Mouse (Mus musculus): Measurements from ENCODE around the gene Gm17949. TPM values are rescaled to one million over a fixed set of nuclear protein-coding genes. Genes with fewer than 3 reads are reported as not detected.
"Not testable (repeated sequence)": the region's sequence is repeated elsewhere in the genome, so short reads cannot be mapped to it uniquely, and the experiment has no call there.

Gm17949 gene
- polyA plus RNA-seq, 1 experiment from 2014 or later: 0.75 TPM

DNA sequence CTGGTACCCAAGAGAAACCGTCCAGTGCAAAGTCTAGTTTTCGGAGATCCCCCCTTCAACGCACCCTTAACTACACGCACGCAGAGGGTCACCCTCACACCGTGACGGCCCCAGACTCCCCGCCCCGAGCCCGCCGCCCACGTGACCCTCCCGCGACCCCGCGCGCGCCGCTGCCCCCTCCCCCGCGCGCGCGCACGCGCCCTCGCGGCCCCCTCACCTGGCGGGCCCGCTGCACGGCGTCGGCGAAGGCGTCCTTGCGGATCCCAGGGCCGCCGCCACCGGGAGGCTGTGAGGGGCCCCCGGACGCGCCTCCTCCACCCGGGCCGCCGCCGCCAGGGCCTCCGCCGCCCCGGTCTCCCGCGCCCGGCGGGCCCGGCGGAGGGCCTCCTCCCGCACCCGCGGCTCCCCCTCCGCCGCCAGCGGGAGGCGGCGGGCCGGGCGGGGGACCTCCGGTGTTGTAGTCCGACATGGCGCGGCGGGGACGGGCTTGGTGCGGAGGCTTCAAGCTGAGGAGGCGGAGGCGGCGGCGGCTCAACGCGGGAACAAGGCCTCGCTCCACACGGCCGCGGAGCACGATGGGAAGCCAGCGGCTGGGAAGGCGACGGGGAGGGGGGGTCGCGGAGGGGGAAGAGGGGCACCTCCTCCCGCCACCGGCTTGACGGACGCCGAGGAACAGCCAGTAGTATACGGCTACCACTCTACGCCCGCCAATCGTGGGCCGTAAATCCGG, 19.8 kb downstream of the Gm17949 start, which contains the start of gene Khsrp:
Khsrp (minus strand) TSS at position 592 of the 730 bp plus-strand sequence.
- WGBS: under 1% methylated on average over 76 of the region's 99 CpGs
- Histone ChIP-seq H3K4me1 (replicated peaks) (peaks cover 25% of the 10 kb centered on the region), H3K36me3 (peaks cover 28% of the 10 kb centered on the region), H3K4me3 (replicated peaks) (peak within 1 kb of the TSS; percentile 93), H3K27ac (peak within 1 kb of the TSS; percentile 94), H3K4me2 (replicated peaks) (peak within 1 kb of the TSS; percentile 94), H3K9me3 (no peaks in the 10 kb centered on the region), H3K27me3 (peaks cover 4% of the 10 kb centered on the region; the same call in 1 of the 2 replicates), H3K9ac (replicated peaks) (peak within 1 kb of the TSS; percentile 99)
- ATAC-seq: no peak

DNA sequence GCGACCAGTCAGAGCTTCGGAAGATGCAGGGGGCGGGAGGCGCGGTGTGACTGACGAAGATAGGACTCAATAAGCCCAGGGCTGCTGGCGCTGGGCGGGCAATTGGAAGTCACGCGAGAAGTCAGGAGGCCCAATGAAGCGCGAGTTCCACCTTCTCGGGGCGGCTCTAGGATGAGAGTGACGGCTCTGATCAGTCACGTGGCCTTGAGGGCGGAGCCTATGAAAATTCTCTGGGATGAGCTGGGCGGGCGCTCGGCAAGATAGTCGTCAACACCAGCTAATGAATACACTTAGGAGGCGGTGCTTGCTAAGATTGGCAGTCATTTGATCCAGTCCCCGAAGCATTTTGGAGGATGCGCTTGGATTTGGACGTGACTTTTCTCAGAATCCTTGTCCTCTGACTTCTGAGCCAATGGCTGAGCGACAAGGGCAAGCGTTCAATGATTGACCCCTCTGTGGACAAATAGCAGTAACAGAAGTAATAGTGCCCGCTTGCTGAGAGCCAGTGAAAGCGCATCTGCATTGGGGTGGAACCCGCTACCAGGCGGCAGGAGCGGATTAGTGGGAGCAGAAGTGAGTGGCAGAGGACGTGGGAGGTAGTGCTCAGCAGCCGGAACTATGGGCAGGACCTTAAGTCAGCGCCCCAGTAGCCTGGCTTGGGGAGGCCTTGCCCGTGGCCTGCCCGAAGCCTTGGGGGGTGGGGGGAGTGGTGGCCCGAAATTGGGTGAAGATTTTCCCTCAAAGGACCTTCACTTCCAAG, 20.6 kb downstream of the Gm17949 start:
- Histone ChIP-seq H3K4me1 (replicated peaks) (peaks cover 25% of the 10 kb centered on the region), H3K27ac (peak overlapping the region; percentile 85), H3K9me3 (no peaks in the 10 kb centered on the region), H3K27me3 (peaks cover 4% of the 10 kb centered on the region; the same call in 1 of the 2 replicates), H3K9ac (replicated peaks) (peak overlapping the region; percentile 54), H3K4me2 (replicated peaks) (peak overlapping the region; percentile 53), H3K36me3 (peaks cover 20% of the 10 kb centered on the region), H3K4me3 (replicated peaks) (peak overlapping the region; percentile 38)
- ATAC-seq: peak; percentile 99
- WGBS: under 1% methylated on average over 38 of the region's 38 CpGs

- H3K27me3 ChIP-seq: peaks cover 6% of the 10 kb centered on the region; the same call in 1 of the 2 replicates
- whole genome bisulfite sequencing: 87% methylated on average over 4 of the region's 4 CpGs
- peak overlapping the region; percentile 53 for H3K4me2 ChIP-seq (replicated peaks)
- no peak overlapping the region for H3K27ac ChIP-seq
- no peak overlapping the region for H3K4me3 ChIP-seq (replicated peaks)
- ATAC-seq: no peak
- H3K9ac ChIP-seq (replicated peaks): no peak overlapping the region
- peaks cover 10% of the 10 kb centered on the region for H3K36me3 ChIP-seq
- peaks cover 22% of the 10 kb centered on the region for H3K4me1 ChIP-seq (replicated peaks)
- no peaks in the 10 kb centered on the region for H3K9me3 ChIP-seq
These were observed 21.6 kb downstream of the Gm17949 start for GRCm38 (mm10) chr17:57032854-57033253.

- Histone ChIP-seq H3K4me2 (replicated peaks) (no peak overlapping the region), H3K9ac (replicated peaks) (no peak overlapping the region), H3K4me3 (replicated peaks) (no peak overlapping the region), H3K9me3 (no peaks in the 10 kb centered on the region), H3K27ac (no peak overlapping the region), H3K4me1 (replicated peaks) (no peaks in the 10 kb centered on the region), H3K27me3 (peaks cover 18% of the 10 kb centered on the region), H3K36me3 (no peaks in the 10 kb centered on the region)
- 43% methylated on average over 8 of the region's 8 CpGs for WGBS
- ATAC-seq: no peak
These were observed 27.7 kb downstream of the Gm17949 start for GRCm38 (mm10) chr17:57038978-57039377.

GRCm38 (mm10) chr17:57041554-57041953, 30.3 kb downstream of the Gm17949 start, which contains the start of gene Slc25a41:
Gene Slc25a41 (minus strand): TSS chr17:57041654.
- H3K36me3 ChIP-seq: peaks cover 20% of the 10 kb centered on the region
- H3K27me3 ChIP-seq: peaks cover 15% of the 10 kb centered on the region
- ATAC-seq: no peak
- WGBS: 76% methylated on average over 8 of the region's 8 CpGs
- no peak within 1 kb of the TSS for H3K4me2 ChIP-seq (replicated peaks)
- H3K27ac ChIP-seq: no peak within 1 kb of the TSS
- H3K4me1 ChIP-seq (replicated peaks): no peaks in the 10 kb centered on the region
- H3K9ac ChIP-seq (replicated peaks): no peak within 1 kb of the TSS
- no peak within 1 kb of the TSS for H3K4me3 ChIP-seq (replicated peaks)
- no peaks in the 10 kb centered on the region for H3K9me3 ChIP-seq

DNA sequence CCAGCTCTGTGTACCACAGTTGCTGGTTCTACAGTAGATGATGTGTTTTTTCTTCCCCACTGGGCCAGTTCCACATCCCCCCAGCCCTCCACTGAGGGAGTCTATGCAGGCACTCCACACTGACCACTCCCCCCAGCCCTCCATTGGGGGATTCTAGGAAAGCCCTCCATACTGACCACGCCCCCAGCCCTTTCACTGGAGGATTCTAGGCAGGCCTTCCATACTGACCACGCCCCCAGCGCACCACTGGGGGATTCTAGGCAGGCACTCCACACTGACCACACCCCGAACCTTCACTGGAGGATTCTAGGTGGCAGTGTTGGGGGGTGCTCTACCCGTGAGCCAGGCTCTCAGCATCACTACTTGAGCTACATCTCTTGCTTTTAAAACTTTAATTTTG, 36.1 kb downstream of the Gm17949 start:
- Histone ChIP-seq H3K27ac (no peak overlapping the region), H3K36me3 (peaks cover 71% of the 10 kb centered on the region), H3K9ac (replicated peaks) (no peak overlapping the region), H3K4me2 (replicated peaks) (no peak overlapping the region), H3K4me3 (replicated peaks) (no peak overlapping the region), H3K27me3 (no peaks in the 10 kb centered on the region), H3K9me3 (no peaks in the 10 kb centered on the region), H3K4me1 (replicated peaks) (no peaks in the 10 kb centered on the region)
- 41% methylated on average over 5 of the region's 5 CpGs for whole genome bisulfite sequencing
- ATAC-seq: peak; percentile 48

GRCm38 (mm10) chr17:57048816-57049215, 37.5 kb downstream of the Gm17949 start:
- ATAC-seq: no peak
- no peaks in the 10 kb centered on the region for H3K27me3 ChIP-seq
- 94% methylated on average over 3 of the region's 3 CpGs for whole genome bisulfite sequencing
- no peak overlapping the region for H3K9ac ChIP-seq (replicated peaks)
- H3K4me2 ChIP-seq (replicated peaks): no peak overlapping the region
- no peaks in the 10 kb centered on the region for H3K4me1 ChIP-seq (replicated peaks)
- no peak overlapping the region for H3K27ac ChIP-seq
- H3K4me3 ChIP-seq (replicated peaks): no peak overlapping the region
- H3K36me3 ChIP-seq: peaks cover 85% of the 10 kb centered on the region
- H3K9me3 ChIP-seq: no peaks in the 10 kb centered on the region

GRCm38 (mm10) chr17:57051679-57052078, 40.4 kb downstream of the Gm17949 start:
- H3K9me3 ChIP-seq; H3K27me3 ChIP-seq; H3K4me1 ChIP-seq (replicated peaks); H3K9ac ChIP-seq (replicated peaks); ATAC-seq; H3K27ac ChIP-seq; H3K4me3 ChIP-seq (replicated peaks); H3K4me2 ChIP-seq (replicated peaks): not testable (repeated sequence)
- H3K36me3 ChIP-seq: peaks cover 92% of the 10 kb centered on the region
- WGBS: 86% methylated on average over 4 of the region's 4 CpGs

DNA sequence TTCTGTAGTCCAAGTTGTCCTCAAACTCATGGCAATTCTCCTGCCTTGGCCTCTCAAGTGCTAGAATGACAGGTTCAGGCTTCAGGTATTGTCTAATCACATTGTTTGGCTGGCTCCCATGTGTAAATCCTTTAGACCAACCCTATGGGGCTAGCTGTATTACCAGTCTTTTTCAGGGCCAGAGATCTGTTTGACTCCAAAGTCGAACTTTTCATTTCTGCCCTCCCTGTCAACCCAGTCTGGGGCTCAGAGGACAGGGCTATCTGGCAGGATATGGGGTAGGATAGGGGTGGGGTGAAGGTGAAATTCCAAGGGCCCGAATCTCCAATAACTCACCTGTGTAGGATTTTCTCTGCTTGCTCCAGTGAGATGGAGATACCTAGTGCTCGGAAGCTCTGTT, 45.0 kb downstream of the Gm17949 start:
- H3K4me1 ChIP-seq (replicated peaks): peaks cover 18% of the 10 kb centered on the region
- H3K4me2 ChIP-seq (replicated peaks): no peak overlapping the region
- H3K9ac ChIP-seq (replicated peaks): no peak overlapping the region
- H3K36me3 ChIP-seq: peaks cover 60% of the 10 kb centered on the region
- H3K27me3 ChIP-seq: peaks cover 4% of the 10 kb centered on the region
- H3K9me3 ChIP-seq: no peaks in the 10 kb centered on the region
- no peak overlapping the region for H3K4me3 ChIP-seq (replicated peaks)
- no peak overlapping the region for H3K27ac ChIP-seq
- 88% methylated on average over 3 of the region's 3 CpGs for WGBS
- ATAC-seq: no peak

DNA sequence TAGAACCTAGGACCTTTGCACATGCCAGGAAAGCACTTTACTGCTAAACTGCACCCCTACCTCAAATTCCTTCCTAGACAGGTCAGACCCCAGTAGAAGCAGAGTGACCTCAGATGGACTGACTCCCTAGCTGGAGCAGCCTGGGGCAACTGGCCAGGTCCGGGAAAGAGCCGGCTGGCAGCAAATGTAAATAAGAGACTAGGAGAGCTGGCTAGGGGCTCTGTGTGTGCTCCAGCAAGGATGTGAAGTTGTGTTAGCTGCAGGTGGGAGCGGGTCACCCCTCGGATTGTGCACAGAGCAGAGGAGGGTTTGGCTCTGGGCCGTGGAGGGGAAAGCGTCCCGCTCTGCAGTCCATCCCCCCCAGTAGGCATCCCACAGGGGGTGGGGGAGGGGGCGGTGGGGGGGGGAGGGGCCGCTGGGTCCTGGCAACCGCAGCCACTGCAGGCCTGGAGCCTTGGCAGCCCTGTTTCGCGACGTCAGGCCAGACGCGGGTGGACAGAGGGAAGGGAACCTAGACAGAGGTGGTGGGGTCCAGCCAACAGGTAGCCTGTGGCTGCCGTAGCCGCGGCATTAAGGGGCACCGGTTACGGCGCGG, 47.7 kb downstream of the Gm17949 start, which contains the start of gene Crb3:
Crb3 (plus strand) TSS at position 215 of the 595 bp plus-strand sequence.
- Histone ChIP-seq H3K36me3 (peaks cover 33% of the 10 kb centered on the region), H3K4me1 (replicated peaks) (peaks cover 29% of the 10 kb centered on the region), H3K27me3 (peaks cover 29% of the 10 kb centered on the region), H3K4me3 (replicated peaks) (peak within 1 kb of the TSS; percentile 89), H3K9me3 (no peaks in the 10 kb centered on the region), H3K4me2 (replicated peaks) (peak within 1 kb of the TSS; percentile 74), H3K9ac (replicated peaks) (peak within 1 kb of the TSS; percentile 85), H3K27ac (peak within 1 kb of the TSS; percentile 85)
- ATAC-seq: peak; percentile 28
- WGBS: 1% methylated on average over 20 of the region's 22 CpGs

DNA sequence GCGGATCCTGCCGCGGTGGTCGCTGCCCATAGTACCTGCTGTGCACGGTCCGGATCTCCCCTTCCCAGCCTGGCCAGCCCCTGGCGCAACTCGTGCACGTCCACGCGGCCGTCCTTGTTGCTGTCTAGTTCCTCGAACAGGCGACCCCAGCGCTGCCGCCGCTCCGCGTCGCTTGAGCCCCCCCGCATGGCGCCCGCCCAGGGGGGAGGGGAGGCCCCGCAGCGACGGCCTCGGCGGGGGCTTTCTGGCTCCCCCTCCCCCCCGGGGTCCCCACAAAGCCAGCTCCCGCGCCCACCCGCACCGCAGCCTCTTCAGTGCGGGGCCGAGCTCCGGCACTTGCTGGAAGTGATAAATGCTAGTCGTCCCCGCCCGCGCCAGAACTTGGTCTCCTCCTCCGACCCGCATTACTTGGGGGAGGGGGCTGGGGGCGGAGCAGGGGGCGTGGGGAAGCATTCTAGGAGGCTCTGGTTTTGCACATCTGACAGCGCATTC, 48.3 kb downstream of the Gm17949 start, which contains the start of gene Slc25a23:
Slc25a23 (minus strand) TSS at position 378 of the 492 bp plus-strand sequence.
- Histone ChIP-seq H3K4me1 (replicated peaks) (peaks cover 29% of the 10 kb centered on the region), H3K4me2 (replicated peaks) (peak within 1 kb of the TSS; percentile 74), H3K36me3 (peaks cover 27% of the 10 kb centered on the region), H3K4me3 (replicated peaks) (peak within 1 kb of the TSS; percentile 89), H3K9me3 (no peaks in the 10 kb centered on the region), H3K27ac (peak within 1 kb of the TSS; percentile 85), H3K27me3 (peaks cover 34% of the 10 kb centered on the region), H3K9ac (replicated peaks) (peak within 1 kb of the TSS; percentile 85)
- ATAC-seq: peak; percentile 74
- under 1% methylated on average over 38 of the region's 45 CpGs for WGBS
